ENCODE assay signal across 8 mouse cellular contexts in the genomic region with DNA sequence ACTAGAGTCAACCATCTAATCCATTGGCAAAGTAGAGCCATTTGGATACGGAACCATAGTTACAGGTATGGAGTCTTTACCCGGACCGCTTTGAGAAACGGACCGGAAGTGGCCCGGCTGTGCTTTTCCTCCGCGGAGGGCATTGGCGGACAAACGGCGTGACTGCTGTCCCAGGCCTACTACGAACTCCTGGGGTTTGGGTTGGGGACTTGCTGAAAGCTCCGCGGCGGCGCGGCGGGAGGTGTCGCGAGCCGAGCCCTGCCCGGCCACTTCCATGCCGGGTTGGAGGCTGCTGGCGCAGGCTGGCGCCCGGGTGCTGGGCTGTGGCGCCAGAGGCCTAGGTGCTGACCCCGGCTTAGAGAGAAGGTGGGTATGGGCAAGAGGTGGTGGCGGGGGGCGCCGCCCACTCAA. TPM values are rescaled to one million over a fixed set of nuclear protein-coding genes. Genes with fewer than 3 reads are reported as not detected.
DNase-seq lines count a peak whose midpoint lies in the region; ATAC-seq and TF ChIP-seq lines count a peak whose summit lies in the region.

A gene (plus strand): TSS at position 93 of the 411 bp plus-strand sequence.

- peaks cover 10% of the 10 kb centered on the region for H3K4me1 ChIP-seq in hindbrain, embryonic 10.5 days (replicated peaks)
- peaks cover 4% of the 10 kb centered on the region; the same call in 1 of the 2 replicates for H3K4me1 ChIP-seq in lung, postnatal 0 days (ENCODE audit: insufficient read depth, low read depth, low read length)

- peak; percentile 74 for ATAC-seq in frontal cortex, adult (ENCODE audit: low TSS enrichment)
- ATAC-seq in lung, postnatal 0 days = peak; percentile 78

- H3K9me3 ChIP-seq in hindbrain, embryonic 10.5 days = no peaks in the 10 kb centered on the region
- H3K9me3 ChIP-seq in lung, postnatal 0 days (ENCODE audit: low read length) = no peaks in the 10 kb centered on the region

- no peak for TF ChIP-seq EP300 in lung, postnatal 0 days (IDR thresholded peaks at IDR 0.05)

- H3K27ac ChIP-seq in hindbrain, embryonic 10.5 days = peak within 1 kb of the TSS; percentile 95
- peak within 1 kb of the TSS; percentile 89 for H3K27ac ChIP-seq in lung, postnatal 0 days (ENCODE audit: low read length)

- peak within 1 kb of the TSS; percentile 99 for H3K9ac ChIP-seq in lung, postnatal 0 days (replicated peaks; ENCODE audit: low read depth)

- H3K27me3 ChIP-seq in hindbrain, embryonic 10.5 days (ENCODE audit: insufficient read depth, poor library complexity, severe bottlenecking) = no peaks in the 10 kb centered on the region
- no peaks in the 10 kb centered on the region for H3K27me3 ChIP-seq in lung, postnatal 0 days (replicated peaks; ENCODE audit: insufficient read depth, low read length)

- H3K4me3 ChIP-seq in hindbrain, embryonic 10.5 days = peak within 1 kb of the TSS; percentile 95
- H3K4me3 ChIP-seq in lung, postnatal 0 days (ENCODE audit: low read depth, low read length) = peak within 1 kb of the TSS; percentile 100

- H3K4me2 ChIP-seq in lung, postnatal 0 days (replicated peaks; ENCODE audit: low read depth, low read length) = peak within 1 kb of the TSS; percentile 80

- peaks cover 33% of the 10 kb centered on the region for H3K36me3 ChIP-seq in hindbrain, embryonic 10.5 days
- H3K36me3 ChIP-seq in lung, postnatal 0 days (ENCODE audit: insufficient read depth, low read length) = peaks cover 21% of the 10 kb centered on the region; the same call in 1 of the 2 replicates

- no peak for TF ChIP-seq CTCF in lung, postnatal 0 days (IDR thresholded peaks at IDR 0.05)

- WGBS in hindbrain, embryonic 10.5 days = under 1% methylated on average over 31 of the region's 31 CpGs
- under 1% methylated on average over 31 of the region's 31 CpGs for WGBS in lung, postnatal 0 days

- DNase-seq in MEL-GATA-1-ER (ENCODE audit: extremely low read depth, low read depth) = peak; percentile 68
- DNase-seq in cerebellum, adult 8-10 months = peak; percentile 88
- DNase-seq in hindbrain, embryonic 10.5 days (ENCODE audit: low spot score) = peak; percentile 89
- peak; percentile 65 for DNase-seq in layer of hippocampus, adult 9-11 months
- DNase-seq in lung, postnatal 0 days (ENCODE audit: low spot score) = peak; percentile 80
- DNase-seq in ovary, postnatal 14 days (ENCODE audit: low spot score) = peak; percentile 86
- peak; percentile 85 for DNase-seq in thymus, postnatal 14 days

RNA-seq across cellular contexts. Expression of the gene that starts here (rescaled TPM):
- polyA plus RNA-seq in hindbrain, embryonic 10.5 days (2016; fragmentation: Nextera tagmentation; extraction: Ambion mirVana) = 101 and 110 TPM in 2 replicates
- polyA plus RNA-seq in lung, postnatal 0 days (2015; fragmentation: Nextera tagmentation; extraction: Ambion mirVana) = 55.4 and 58.7 TPM in 2 replicates

Comparison
In these comparisons a context has a peak if more than half of its experiments do, and no peak if none do; other contexts are left out.
1. Peak in every context shown above with its lines: DNase-seq, ATAC-seq, H3K4me3 ChIP-seq and H3K27ac ChIP-seq.